Mouse (Mus musculus) cerebellum, postnatal 14 days (tissue): Measurements from ENCODE around the gene Taf4.
A peak's percentile ranks its signal among the peaks of the same experiment; 100 is the strongest.

Experiments
- DNase-seq, 2 experiments: peaks; one replicate each; pipeline ENCODE4 v3.0.0; 2021; ENCODE audit warnings: mixed read lengths in 2 of 2

Taf4 gene

DNA sequence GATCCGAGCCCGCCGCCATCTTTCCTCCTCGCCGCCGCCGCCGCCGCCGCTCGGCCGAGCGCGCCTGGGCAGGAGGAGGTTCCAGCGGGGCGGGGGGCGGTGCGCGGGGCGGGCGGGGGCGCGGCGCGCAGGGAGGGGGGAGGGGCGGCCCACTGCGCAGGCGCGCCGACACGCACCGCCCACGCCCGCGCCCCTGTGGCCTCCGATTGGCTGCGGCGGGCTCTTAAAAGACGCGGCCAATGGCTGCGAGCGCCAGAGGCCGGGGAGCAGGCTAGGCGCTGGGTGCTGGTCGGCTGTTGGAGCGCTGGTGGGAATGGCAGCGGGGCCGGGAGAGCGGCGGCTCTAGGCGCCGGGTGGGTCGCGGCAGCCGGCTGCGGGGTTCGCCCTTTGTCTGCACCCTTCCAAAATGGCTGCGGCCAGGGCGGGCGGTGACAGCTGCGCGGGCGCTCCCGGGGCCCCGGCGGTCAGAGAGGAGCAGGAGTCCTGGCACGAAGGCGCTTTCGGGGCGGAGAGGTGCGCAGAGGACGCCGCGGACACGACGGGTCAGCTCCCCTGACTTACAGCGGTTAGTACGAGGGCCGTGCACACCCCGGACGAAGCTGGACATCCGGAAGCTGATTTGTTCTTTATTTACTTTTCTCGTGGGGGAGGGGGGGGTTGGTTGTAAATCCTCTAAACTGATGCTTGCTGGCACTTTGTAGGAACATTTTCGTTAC lies at the start of gene Taf4:
Gene Taf4 (minus strand): TSS at position 19 of the 716 bp plus-strand sequence.
- DNase-seq = peak; percentile 93 to 97

DNA sequence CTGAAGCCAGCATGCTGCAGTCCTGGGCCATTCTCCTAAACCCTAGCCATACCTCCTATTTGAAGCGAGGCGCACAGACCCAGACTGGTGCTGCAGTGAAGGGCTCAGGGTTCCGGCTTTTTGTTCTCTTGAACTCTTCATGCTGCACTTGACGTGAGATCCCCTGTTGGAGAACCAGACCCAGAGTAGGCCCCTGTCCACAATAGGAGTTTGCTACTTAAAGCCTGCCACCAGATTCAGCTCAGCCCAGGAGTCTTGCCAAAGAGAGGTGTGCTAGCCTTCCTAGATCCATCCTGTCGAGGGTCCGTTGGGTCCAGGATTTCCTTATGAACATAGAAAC lies 49.4 kb upstream of the Taf4 start:
- DNase-seq = no peak

DNA sequence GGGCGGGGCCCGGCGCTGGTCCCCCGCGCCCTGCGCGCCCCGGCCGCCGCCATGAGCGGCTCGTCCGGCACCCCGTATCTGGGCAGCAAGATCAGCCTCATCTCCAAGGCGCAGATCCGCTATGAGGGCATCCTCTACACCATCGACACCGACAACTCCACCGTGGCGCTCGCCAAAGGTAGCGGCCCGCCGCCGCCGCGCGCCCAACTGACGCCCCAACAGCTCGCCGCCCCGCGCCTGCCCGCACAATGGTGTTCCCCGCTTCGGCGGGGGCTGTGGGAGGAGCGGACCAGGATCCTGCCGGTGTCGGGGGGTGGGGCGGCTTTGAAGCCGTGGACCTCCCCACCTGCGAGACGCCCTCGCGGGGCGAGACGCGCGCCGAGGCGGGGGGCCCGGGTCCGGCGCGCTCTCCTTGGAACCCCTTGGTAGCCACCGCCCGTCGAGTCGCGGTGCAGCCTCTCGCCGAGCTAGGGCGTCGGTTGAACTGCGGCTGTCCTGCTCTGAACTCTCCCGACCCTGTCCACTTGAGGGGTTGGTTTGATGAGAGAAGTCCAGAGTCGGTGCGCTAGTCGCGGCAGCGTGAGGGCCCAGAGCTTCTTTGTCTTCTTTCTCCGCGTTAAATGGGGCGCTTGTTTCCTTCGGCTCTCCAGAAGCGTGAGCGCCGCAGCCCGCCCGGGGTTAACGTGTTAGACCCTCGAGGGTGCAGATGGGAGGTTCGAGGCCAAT lies 48.9 kb upstream of the Taf4 start:
- peak; percentile 70 to 72 for DNase-seq

DNA sequence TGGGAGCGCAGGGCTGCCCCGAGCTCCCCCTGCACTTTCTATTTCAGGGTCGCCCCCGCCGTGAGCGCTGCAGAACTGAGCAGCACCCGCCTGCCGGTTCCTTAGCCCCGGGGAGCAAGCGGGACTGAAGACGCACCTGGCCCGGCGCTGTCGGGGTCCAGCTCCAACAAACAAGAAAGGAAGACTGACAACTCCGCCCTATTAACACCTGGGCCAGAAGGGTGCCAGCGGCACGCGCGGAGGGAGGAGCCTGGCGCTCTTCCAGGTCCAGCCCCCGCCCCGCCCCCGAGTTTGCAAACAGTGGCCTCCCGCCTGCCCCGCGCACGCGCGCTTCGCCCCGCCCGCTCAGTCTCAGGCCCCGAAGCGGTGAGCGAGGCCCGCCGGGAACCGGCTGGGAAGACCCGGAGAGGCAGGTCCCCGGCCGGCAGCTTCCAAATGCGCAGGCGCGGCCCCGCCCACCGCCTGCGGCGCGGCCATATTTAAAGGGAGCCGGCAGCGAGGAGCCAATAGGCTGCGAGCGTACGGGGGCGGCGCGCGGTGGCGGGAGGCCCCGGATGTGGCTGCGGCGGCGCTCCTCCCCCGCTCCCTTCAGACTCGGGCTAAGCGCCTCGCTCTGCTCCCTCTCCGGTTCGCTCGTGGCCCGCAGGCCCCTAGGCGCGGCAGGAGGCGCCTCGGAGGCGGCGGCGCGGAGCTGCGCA lies 48.1 kb upstream of the Taf4 start, which contains the start of gene Lsm14b:
Gene Lsm14b (plus strand): TSS at position 587 of the 698 bp plus-strand sequence.
- peak; percentile 98 to 100 for DNase-seq

DNA sequence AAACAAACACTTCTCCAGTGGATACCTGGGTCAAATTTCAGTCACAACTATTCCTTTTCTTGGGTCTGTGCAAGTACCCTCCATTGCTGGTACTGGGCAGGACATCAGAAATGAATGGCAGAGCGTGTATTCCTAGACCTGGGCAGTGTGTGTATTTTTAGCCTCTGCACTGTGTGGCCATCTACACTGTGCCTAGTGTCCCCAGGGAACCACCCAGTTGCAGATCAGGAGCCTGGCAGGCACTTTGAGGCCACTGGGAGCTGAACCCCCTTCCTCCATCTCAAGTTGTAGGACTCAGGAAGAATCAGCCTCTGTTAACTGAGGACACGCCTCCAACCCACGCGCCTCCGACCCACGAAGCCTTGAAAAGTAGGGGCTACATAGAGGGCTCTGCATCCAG lies 46.3 kb upstream of the Taf4 start:
- no peak for DNase-seq

DNA sequence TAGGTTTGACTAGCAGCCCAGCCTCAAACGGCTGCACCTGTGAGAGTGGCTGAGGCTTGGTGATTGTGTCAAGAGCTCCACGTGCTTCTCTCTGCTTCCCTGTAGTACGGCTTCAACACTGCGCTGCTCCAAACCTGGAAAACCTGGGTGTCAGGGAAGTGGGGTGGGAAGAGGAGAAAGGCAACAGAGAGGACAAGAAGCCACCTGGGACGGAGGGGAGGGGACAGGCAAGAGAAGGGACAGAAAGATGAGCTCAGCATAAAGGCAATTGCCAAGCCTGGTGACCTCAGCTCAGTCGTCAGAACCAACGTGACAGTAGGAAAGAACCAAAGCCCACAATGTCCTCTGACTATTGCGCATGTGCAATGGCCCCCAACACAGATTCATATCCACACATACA lies 44.5 kb upstream of the Taf4 start:
- DNase-seq = peak; percentile 54 to 60

DNA sequence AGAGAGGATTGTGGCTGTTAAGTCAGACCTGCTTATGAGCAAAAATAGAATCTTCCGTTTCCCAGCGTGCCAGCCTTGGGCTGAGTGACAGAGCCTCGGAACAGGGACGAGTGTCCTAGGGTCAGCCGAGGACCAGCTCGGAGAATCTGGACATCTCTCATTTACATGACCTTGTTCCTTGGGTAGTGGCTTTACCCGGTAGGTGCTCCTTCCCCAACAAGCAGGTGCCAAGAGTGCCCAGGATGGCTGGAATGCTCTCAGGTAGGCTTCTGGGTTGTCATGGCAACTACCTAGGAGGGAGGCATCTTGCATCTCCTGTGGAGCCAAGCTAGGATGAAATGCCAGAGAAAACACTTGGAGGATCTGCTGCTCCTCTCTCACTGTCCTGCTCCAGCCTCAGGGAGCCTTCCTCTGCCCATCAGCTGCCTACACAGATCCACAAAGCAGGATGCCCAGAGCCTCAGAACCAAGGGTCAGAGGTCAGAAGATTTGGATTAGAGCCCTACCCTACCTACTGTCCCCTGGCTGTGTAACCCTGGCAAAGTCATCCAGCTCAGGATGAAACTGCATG lies 43.7 kb upstream of the Taf4 start:
- DNase-seq = peak; percentile 66 to 82

DNA sequence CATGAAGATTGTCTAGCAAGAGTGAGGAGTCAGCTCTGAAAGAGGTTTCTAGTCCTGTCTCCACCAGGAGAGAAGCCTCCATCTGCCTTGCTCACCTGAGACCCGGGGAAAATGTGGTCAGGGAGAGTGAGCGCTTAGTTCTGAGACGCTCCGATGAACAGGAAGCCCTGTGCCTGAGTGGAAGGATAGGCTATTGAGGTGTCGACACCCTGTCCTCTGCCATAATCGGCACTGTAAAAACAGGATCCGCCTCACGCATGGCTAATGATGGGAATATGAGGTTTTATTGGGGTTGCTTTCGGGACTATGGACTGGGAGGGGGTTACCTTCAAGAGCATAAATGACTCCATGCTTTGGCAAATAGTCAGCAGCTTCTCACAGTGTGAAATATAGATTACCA lies 42.1 kb upstream of the Taf4 start:
- no peak for DNase-seq

DNA sequence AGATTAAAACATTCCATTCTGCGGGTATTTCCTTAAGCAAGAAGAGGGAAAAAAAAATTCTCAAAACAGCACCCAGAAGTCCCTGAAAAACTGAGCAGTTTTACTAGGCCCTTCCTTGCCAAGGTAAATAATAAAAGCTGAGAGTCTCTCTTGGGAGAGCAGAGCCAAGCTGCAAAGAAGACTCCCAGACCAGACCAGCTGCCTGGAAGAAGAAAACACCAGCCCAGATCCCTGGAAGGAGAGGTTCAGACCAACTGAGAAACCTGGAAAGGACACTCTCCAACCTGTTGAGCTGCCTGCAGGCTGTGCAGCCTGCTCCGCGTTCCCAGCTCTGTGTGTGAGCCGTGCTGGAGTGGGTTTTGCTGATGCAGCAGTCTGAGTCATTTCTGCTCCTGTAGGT lies 41.2 kb upstream of the Taf4 start:
- no peak for DNase-seq

DNA sequence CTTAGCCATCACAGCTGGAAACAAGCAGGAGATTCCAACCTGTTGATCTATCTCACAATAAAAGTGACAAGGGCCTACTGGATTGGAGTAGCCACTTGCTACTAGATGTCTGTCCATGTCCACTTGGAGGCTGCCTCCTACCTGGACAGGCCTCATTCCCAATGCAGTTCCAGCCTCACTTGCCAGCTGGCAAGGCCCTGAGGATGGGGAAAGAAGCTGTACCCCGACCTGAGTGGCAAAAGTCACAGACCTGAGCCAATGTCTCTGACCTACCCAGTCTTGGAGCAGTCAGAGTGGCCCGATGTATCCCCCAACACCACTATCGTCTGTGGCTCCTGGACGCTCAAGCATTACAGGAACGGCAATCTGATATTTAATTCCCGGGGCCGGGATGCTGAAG lies 37.2 kb upstream of the Taf4 start:
- DNase-seq = no peak

DNA sequence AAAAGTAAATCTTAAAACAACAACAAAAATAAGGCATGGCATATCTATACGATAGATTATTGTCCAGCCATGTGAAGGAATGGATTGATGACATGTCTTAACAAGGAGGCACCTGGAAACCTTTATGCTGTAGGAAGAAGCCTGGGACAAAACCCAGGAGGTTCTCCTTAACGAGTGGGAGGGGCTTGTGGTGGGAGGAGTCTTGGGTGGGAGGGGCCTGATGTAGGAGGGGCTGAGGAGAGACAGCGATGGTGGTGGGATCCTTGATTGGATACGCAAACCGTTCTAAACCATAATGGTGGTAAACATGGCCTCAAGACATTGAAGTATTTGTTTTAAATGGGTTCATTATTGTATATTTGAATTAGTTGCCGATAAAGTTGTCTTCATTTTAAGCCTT lies 34.9 kb upstream of the Taf4 start:
- DNase-seq = no peak

DNA sequence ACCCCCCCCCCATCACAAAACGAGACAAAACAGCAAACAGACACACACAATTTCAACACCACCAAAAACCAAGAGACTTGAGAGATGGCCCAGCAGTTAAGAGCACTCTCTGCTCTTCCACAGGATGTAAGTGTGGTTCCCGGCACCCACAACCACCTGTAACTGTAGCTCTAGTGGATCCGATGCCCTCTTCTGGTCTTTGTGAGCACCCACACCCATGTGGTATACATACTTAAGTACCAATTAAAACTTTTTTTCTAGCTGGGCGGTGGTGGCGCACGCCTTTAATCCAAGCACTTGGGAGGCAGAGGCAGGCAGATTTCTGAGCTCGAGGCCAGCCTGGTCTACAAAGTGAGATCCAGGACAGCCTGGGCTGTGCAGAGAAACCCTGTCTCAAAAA lies 34.2 kb upstream of the Taf4 start:
- no peak for DNase-seq

DNA sequence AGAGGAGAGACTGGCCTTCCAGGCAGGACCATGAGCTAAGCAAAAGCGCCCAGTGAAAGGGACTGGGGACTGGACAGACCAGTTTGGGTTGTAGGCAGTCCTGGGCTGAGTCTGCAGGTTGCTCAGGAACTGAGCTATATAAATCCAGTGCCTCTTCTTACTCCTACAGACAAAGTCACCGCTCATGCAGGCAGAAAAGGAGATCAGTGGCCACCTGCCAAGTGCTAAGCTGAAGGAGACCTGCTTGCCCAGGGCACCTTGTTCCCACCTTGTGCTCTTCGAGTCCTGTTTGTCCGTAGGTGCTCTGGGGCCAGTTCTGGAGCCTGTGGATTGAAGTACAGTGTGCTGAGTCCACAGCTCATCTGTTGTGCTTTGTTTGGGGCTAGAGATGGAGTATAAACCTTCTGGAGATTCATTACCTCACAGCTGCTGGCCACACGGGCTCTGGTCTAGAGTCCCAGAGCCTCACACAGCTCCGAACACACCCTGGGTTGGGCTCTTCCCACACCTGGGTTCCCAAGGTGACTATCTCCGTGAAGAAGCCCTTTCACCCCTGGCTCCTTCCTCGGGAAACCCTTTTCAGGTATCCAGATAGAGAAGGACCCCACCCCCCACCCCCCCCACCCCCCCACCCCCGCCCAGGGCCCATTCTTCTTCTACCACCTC lies 30.0 kb upstream of the Taf4 start:
- no peak for DNase-seq

DNA sequence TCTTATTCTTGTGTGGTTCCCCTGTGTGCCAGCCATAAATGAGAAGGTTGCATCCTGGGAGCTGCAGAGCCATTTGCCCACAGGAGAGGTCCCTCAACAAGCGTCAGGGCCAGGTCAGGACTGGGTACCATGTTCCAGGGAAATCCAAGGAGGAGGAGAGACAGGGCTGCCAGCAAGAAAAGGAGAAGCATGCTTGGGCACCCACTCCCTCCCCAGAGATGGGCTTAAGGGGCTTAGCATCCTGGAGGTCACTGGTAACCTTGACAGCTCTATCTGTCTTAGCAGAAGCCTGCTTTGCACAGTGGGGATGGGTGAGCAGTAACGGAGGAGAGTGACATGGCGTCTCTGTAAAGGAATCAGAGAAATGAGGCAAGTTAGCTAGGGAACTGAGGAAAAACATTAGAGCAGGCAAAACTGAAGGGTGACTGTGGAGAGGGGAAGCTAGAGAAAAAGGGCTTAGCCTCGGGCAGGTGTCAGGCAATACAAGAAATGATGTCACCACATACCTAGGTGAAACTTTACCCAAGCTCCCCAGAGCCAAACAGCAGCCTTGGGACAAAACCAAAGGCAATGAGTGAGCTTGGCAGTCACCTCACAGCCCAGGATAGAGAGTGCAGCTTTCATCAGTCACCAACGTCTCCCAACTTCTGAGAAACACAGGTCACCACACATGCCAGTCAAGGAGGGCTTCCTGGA lies 29.4 kb upstream of the Taf4 start:
- no peak for DNase-seq

DNA sequence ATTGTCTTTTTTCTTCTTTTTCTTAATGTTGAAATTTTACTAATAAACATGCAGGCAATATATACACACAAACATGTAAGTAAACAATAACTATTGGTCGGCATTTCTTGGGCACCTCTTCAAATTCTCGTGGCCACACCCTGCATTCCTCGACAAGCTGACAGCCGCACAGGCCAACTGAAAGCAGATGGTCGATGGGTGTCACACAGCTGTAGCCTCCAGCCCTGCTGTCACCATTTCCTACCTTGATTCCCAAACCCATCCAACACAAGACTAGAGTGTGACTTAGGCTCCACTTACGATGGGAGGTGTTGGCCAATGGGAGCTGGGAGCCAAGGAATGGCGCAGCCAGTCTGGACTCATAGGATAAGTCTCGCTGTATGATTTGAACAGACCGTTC lies 25.2 kb upstream of the Taf4 start:
- no peak for DNase-seq

DNA sequence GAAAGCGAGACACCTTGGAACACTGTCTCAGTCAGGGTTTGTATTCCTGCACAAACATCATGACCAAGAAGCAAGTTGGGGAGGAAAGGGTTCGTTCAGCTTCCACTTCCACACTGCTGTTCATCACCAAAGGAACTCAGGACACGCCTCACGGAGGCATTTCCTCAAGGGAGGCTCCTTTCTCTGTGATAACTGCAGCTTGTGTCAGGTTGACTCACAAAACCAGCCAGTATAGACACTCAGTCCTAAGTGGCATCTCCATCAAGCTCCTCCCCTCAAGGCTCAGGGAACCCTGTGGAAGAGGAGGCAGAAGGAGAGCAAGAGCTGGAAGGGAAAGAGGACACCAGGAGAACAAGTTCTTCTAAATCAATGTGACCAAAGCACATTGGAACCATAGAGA lies 22.0 kb upstream of the Taf4 start:
- no peak for DNase-seq

DNA sequence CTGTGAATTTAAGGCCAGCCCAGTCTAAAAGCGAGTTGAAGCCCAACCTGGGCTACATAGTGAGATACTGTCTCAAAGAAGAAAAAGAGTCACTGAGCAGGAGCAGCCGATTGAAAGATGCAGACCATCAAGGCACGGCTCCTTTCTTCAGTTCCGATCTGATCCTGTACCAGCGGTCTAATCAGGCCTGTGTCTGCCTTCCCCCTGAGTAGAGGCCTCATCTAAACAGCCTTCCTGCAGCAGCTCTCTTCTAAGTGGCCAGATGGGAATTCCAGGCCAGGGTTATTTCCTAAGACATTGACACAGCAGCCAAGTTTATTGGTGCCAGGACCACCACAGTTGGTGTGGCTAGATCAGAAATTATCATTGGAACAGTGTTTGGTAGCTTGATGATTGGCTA lies 16.6 kb upstream of the Taf4 start:
- no peak for DNase-seq

DNA sequence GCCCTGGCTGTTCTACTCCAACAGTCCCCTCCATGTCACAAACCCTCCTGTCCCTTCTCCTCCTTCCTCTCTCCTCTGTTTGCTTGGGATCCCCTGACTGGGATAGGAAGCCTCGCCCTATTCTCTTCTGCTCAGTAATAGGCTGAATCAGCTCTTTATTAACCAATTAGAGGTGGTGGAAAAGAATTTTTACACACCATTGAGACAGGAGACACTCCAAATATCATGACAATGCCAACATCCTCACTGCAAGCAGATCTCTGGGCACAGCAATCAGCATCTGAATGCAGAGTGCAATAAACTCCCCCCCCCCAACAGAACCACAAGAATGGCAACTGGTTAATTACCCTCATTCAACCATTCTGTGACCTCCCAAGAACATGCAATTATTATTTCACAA lies 12.7 kb upstream of the Taf4 start:
- no peak for DNase-seq

DNA sequence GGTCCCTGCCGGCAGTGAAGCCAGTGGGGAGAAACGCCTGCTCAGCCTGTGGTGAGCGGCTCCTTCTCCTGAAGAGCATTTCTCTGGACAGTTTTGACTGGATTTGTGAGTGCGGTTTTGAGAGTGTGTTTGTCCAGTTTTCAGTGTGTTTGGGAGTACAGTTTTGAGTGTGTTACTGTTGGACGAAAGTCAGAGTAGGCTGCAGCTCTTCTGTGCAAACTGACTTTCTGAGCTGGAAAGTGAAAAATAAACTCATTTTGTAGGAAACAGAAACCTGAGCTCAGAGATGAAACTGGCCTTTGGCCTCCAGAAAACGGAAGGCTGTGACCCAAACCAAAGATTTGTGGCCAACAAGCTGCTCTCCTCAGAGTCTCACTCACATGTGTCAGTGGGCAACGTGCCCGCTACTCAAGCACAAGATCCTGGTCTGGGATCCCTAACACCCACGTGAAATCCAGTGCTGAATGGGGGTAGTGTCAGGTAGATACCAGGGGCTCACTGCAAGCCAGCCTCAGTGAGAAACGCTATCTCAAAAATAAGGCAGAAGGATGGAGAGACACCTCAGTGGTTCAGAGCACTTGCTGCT lies 10.1 kb upstream of the Taf4 start:
- no peak for DNase-seq

DNA sequence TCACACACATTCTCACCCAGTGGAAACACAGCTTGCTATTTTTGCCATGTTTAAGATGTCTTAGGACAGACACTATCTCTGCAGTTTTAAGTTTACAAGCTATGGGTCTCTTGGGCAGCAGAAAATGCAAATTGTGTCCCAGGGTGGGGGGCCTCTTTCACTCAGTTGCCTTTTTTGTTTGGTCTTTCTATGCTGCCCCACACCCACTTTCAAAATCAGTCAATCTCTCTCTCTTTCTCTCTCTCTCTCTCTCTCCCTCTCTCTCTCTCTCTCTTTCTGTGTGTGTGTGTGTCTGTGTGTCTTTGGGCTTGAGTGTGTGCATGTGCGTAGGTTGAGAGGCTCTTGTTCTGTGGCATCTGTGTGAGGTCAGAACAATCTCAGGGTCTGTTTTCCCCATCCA lies 9.2 kb upstream of the Taf4 start:
- DNase-seq = no peak

DNA sequence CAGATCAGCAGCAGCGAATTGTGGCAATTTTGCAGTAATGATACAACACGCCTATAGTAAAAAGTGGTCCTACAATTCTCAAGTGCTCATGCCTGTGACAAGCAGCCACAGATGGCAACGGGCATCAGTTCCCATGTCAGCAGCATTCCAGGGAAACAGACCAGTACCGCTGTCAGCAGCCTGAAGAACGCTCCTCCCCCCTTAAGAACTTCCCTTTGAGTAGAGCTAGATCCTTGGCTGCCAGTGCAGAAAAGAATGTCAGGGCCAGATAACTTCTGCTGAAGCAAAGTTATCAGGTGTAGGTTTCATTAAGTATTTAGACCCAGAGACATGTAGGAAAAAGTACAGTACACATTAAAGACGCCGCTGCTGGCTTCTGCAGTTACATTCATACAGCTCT lies 8.4 kb upstream of the Taf4 start:
- no peak for DNase-seq

DNA sequence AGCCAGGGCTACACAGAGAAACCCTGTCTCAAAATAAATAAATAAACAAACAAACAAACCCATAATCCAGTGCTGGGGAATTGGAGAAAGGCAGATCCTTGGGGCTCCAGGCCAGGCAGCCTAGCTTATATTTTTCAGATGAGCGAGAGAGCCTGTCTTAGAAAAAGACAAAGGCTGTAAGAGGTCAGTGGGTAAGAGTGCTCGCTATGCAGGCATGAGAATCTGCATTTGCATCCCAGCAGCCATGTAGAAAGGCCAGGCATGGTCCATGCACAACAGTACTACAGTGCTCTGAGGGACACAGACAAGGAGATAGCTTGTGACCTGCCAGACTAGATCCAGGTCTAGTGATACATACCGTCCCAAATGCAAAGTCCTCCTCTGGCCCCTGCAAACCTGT lies 6.3 kb upstream of the Taf4 start:
- DNase-seq = no peak
